ENCODE assay signal across 8 mouse cellular contexts in the genomic region with DNA sequence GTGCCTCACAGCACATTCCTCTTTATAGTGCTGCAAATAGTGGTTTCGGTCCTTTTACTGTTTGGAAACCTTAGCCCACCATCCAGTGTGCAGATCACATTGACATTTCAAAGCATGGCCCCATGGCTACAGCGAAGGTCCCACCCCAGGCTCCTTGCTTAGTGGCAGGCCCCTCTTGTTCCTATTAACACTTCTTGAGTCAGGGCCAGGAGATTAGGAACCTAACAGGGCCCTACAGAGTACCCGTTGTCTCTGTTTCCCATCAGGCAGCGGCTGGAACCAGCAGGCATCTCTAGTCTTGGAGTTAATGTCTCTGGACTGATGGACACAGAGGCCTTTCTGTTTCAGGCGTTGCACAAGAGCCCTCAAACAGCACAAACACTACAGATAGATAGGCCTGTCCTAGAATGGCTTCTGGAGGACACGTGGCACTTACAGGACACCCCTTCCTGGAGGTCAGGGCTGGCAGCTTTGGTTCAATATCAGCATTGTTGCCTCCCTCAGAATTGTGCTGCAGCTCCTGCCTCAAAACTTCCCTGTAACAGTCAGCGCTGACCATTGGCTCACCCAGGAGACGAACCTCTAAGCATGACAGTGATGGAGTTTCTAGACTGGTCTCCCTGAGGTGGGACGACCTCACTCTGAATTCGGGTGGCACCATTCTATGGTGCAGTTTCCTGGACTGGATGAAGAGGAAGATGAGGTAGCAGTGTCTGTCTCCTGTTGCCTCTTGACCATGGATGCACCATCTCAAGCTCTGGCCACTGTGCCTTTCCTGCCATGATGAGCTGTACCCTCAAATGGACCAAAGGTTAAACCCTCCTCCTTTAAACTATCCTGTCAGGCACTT. TPM values are rescaled to one million over a fixed set of nuclear protein-coding genes. Genes with fewer than 3 reads are reported as not detected.
DNase-seq lines count a peak whose midpoint lies in the region; ATAC-seq and TF ChIP-seq lines count a peak whose summit lies in the region.

No protein-coding gene starts in this region.

- ATAC-seq in forebrain, embryonic 16.5 days: peak; percentile 22; the same call in 1 of the 2 replicates
- no peak for ATAC-seq in forebrain, embryonic 14.5 days
- ATAC-seq in lung, embryonic 14.5 days (ENCODE audit: insufficient read depth): no peak; the same call in 1 of the 2 replicates
- ATAC-seq in intestine, postnatal 0 days: no peak
- 0 out of 2 replicates have a peak, but pooled peaks have one; percentile 24 for ATAC-seq in stomach, embryonic 14.5 days (ENCODE audit: insufficient number of reproducible peaks, insufficient read depth, low FRiP score, low read depth)

- no peaks in the 10 kb centered on the region for H3K27me3 ChIP-seq in forebrain, embryonic 16.5 days (replicated peaks; ENCODE audit: control insufficient read depth, insufficient read depth, low read length)
- H3K27me3 ChIP-seq in forebrain, embryonic 14.5 days (replicated peaks; ENCODE audit: control insufficient read depth, insufficient read depth, low read length): no peaks in the 10 kb centered on the region
- H3K27me3 ChIP-seq in lung, embryonic 14.5 days (ENCODE audit: insufficient read depth, low read length): no peaks in the 10 kb centered on the region
- no peaks in the 10 kb centered on the region for H3K27me3 ChIP-seq in intestine, postnatal 0 days (replicated peaks; ENCODE audit: control insufficient read depth, insufficient read depth, low read length)
- no peaks in the 10 kb centered on the region for H3K27me3 ChIP-seq in stomach, embryonic 14.5 days (ENCODE audit: control insufficient read depth, insufficient read depth, low read length)

- H3K4me1 ChIP-seq in forebrain, embryonic 16.5 days (replicated peaks; ENCODE audit: control insufficient read depth, insufficient read depth, low read length): peaks cover 5% of the 10 kb centered on the region
- no peaks in the 10 kb centered on the region for H3K4me1 ChIP-seq in forebrain, embryonic 14.5 days (ENCODE audit: control insufficient read depth, insufficient read depth, low read length)
- H3K4me1 ChIP-seq in lung, embryonic 14.5 days (ENCODE audit: insufficient read depth): no peaks in the 10 kb centered on the region
- no peaks in the 10 kb centered on the region for H3K4me1 ChIP-seq in intestine, postnatal 0 days (replicated peaks; ENCODE audit: control insufficient read depth, insufficient read depth, low read length)
- no peaks in the 10 kb centered on the region for H3K4me1 ChIP-seq in stomach, embryonic 14.5 days (ENCODE audit: control insufficient read depth, insufficient read depth, low read length)

- H3K4me2 ChIP-seq in forebrain, embryonic 16.5 days (ENCODE audit: low read length): peak overlapping the region; percentile 31
- H3K4me2 ChIP-seq in forebrain, embryonic 14.5 days (ENCODE audit: low read length): no peak overlapping the region
- no peak overlapping the region for H3K4me2 ChIP-seq in lung, embryonic 14.5 days
- peak overlapping the region; percentile 25; the same call in 1 of the 2 replicates for H3K4me2 ChIP-seq in intestine, postnatal 0 days (replicated peaks; ENCODE audit: low read depth)
- no peak overlapping the region for H3K4me2 ChIP-seq in stomach, embryonic 14.5 days (replicated peaks; ENCODE audit: low read depth, low read length)

- no peak for TF ChIP-seq CTCF in lung, embryonic 14.5 days (IDR thresholded peaks at IDR 0.05; ENCODE audit: low read depth)
- no peak for TF ChIP-seq CTCF in intestine, postnatal 0 days (IDR thresholded peaks at IDR 0.05; ENCODE audit: low read depth)

- 0 out of 2 replicates have a peak, but pooled peaks cover 2% of the 10 kb centered on the region for H3K36me3 ChIP-seq in forebrain, embryonic 16.5 days (ENCODE audit: control insufficient read depth, insufficient read depth)
- H3K36me3 ChIP-seq in forebrain, embryonic 14.5 days (ENCODE audit: control insufficient read depth, insufficient read depth, low read length): peaks cover 20% of the 10 kb centered on the region
- H3K36me3 ChIP-seq in lung, embryonic 14.5 days (ENCODE audit: insufficient read depth): peaks cover 22% of the 10 kb centered on the region
- peaks cover 35% of the 10 kb centered on the region for H3K36me3 ChIP-seq in intestine, postnatal 0 days (ENCODE audit: control insufficient read depth, insufficient read depth)
- H3K36me3 ChIP-seq in stomach, embryonic 14.5 days (ENCODE audit: control insufficient read depth, insufficient read depth, low read length): peaks cover 21% of the 10 kb centered on the region

- WGBS in forebrain, embryonic 16.5 days: 76% methylated on average over 10 of the region's 10 CpGs
- 73% methylated on average over 10 of the region's 10 CpGs for WGBS in forebrain, embryonic 14.5 days
- WGBS in lung, embryonic 14.5 days: 67% methylated on average over 10 of the region's 10 CpGs
- WGBS in intestine, postnatal 0 days: 74% methylated on average over 10 of the region's 10 CpGs
- WGBS in stomach, embryonic 14.5 days: 77% methylated on average over 10 of the region's 10 CpGs

- no peak overlapping the region for H3K4me3 ChIP-seq in forebrain, embryonic 16.5 days (replicated peaks; ENCODE audit: low read length)
- H3K4me3 ChIP-seq in forebrain, embryonic 14.5 days (ENCODE audit: low read depth, low read length): no peak overlapping the region
- H3K4me3 ChIP-seq in lung, embryonic 14.5 days (ENCODE audit: low read depth, low read length): no peak overlapping the region
- no peak overlapping the region for H3K4me3 ChIP-seq in intestine, postnatal 0 days (ENCODE audit: low read depth, low read length)
- no peak overlapping the region for H3K4me3 ChIP-seq in stomach, embryonic 14.5 days (ENCODE audit: low read depth, low read length)

- H3K9ac ChIP-seq in forebrain, embryonic 16.5 days (replicated peaks; ENCODE audit: low read depth, low read length): no peak overlapping the region
- H3K9ac ChIP-seq in forebrain, embryonic 14.5 days (ENCODE audit: low read length): no peak overlapping the region
- no peak overlapping the region for H3K9ac ChIP-seq in lung, embryonic 14.5 days
- no peak overlapping the region for H3K9ac ChIP-seq in intestine, postnatal 0 days (ENCODE audit: low read depth, low read length)
- H3K9ac ChIP-seq in stomach, embryonic 14.5 days (replicated peaks; ENCODE audit: low read depth, low read length): no peak overlapping the region

- no peaks in the 10 kb centered on the region for H3K9me3 ChIP-seq in forebrain, embryonic 16.5 days (ENCODE audit: control insufficient read depth, low read length)
- no peaks in the 10 kb centered on the region for H3K9me3 ChIP-seq in forebrain, embryonic 14.5 days (replicated peaks; ENCODE audit: control insufficient read depth, low read length)
- H3K9me3 ChIP-seq in lung, embryonic 14.5 days (ENCODE audit: low read depth, low read length): no peaks in the 10 kb centered on the region
- no peaks in the 10 kb centered on the region for H3K9me3 ChIP-seq in intestine, postnatal 0 days (ENCODE audit: control insufficient read depth)
- H3K9me3 ChIP-seq in stomach, embryonic 14.5 days (ENCODE audit: control insufficient read depth, low read depth, low read length): no peaks in the 10 kb centered on the region

- DNase-seq in forebrain, embryonic 14.5 days (ENCODE audit: low spot score): no peak
- no peak for DNase-seq in lung, embryonic 14.5 days
- DNase-seq in lung, postnatal 14 days: no peak
- no peak for DNase-seq in adrenal gland, adult 18-20 months (ENCODE audit: low spot score in 2 of 2)
- no peak for DNase-seq in kidney, postnatal 4 days

- H3K27ac ChIP-seq in forebrain, embryonic 16.5 days (ENCODE audit: low read length): no peak overlapping the region
- H3K27ac ChIP-seq in forebrain, embryonic 14.5 days (ENCODE audit: low read depth, low read length): no peak overlapping the region
- H3K27ac ChIP-seq in lung, embryonic 14.5 days (ENCODE audit: low read depth): 0 out of 2 replicates have a peak overlapping the region, but pooled peaks have one; percentile 10
- no peak overlapping the region for H3K27ac ChIP-seq in intestine, postnatal 0 days (ENCODE audit: low read depth, low read length)
- H3K27ac ChIP-seq in stomach, embryonic 14.5 days (ENCODE audit: low read length): no peak overlapping the region

RNA-seq across cellular contexts. Expression of a gene that starts 22.6 kb away (rescaled TPM):
- 33.6 and 38.1 TPM in 2 replicates for polyA plus RNA-seq in forebrain, embryonic 16.5 days (2015; fragmentation: Nextera tagmentation; extraction: Ambion mirVana)
- 23.6 and 23.7 TPM in 2 replicates for polyA plus RNA-seq in forebrain, embryonic 14.5 days (2014; fragmentation: Nextera tagmentation; extraction: Ambion mirVana)
- 100.0 and 102 TPM in 2 replicates for polyA plus RNA-seq in lung, embryonic 14.5 days (2014; fragmentation: Nextera tagmentation; extraction: Ambion mirVana)
- 86.4 and 86.5 TPM in 2 replicates for polyA plus RNA-seq in intestine, postnatal 0 days (2015; fragmentation: Nextera tagmentation; extraction: Ambion mirVana)
- 79.7 and 80.0 TPM in 2 replicates for polyA plus RNA-seq in stomach, embryonic 14.5 days (2014; fragmentation: Nextera tagmentation; extraction: Ambion mirVana)
- 100 to 1,000 TPM in 1 of 2 experiments, 10 to 100 TPM in 1; 71.7 to 116 TPM for total RNA-seq in adrenal gland, adult 18-20 months (2021)

RNA-seq across cellular contexts. Expression of a gene that starts 39.9 kb away (rescaled TPM):
- 32.5 and 35.0 TPM in 2 replicates for polyA plus RNA-seq in forebrain, embryonic 16.5 days (2015; fragmentation: Nextera tagmentation; extraction: Ambion mirVana)
- polyA plus RNA-seq in forebrain, embryonic 14.5 days (2014; fragmentation: Nextera tagmentation; extraction: Ambion mirVana): 35.3 and 39.7 TPM in 2 replicates
- 19.1 and 24.5 TPM in 2 replicates for polyA plus RNA-seq in lung, embryonic 14.5 days (2014; fragmentation: Nextera tagmentation; extraction: Ambion mirVana)
- 8.9 and 9.3 TPM in 2 replicates for polyA plus RNA-seq in intestine, postnatal 0 days (2015; fragmentation: Nextera tagmentation; extraction: Ambion mirVana)
- polyA plus RNA-seq in stomach, embryonic 14.5 days (2014; fragmentation: Nextera tagmentation; extraction: Ambion mirVana): 14.7 and 16.7 TPM in 2 replicates
- total RNA-seq in adrenal gland, adult 18-20 months (2021): 10 to 100 TPM; 21.6 to 22.9 TPM

Comparison
In these comparisons a context has a peak if more than half of its experiments do, and no peak if none do; other contexts are left out.
1. ATAC-seq: peak in forebrain, embryonic 16.5 days (single experiment) and stomach, embryonic 14.5 days (single experiment); none in forebrain, embryonic 14.5 days (single experiment), lung, embryonic 14.5 days (single experiment) and intestine, postnatal 0 days (single experiment).
2. H3K4me2 ChIP-seq: peak in forebrain, embryonic 16.5 days (single experiment) and intestine, postnatal 0 days (single experiment); none in forebrain, embryonic 14.5 days (single experiment), lung, embryonic 14.5 days (single experiment) and stomach, embryonic 14.5 days (single experiment).